Mouse (Mus musculus) hindbrain, postnatal 0 days (tissue): ENCODE results near the gene Rpl3. TPM values are rescaled to one million over a fixed set of nuclear protein-coding genes. Genes with fewer than 3 reads are reported as not detected.

Source experiments
- ATAC-seq: fragments of 200-750 bp; cut with Nextera tagmentation; 2 replicates; pipeline ENCODE4 v1.8.0; 2017; ENCODE audit warnings: mild to moderate bottlenecking, moderate TSS enrichment, moderate library complexity
- DNase-seq: peaks from one replicate; pipeline ENCODE4 v3.0.0-alpha.2; 2015; ENCODE audit warnings: low spot score
- H3K27ac ChIP-seq: fragments of 300-500 bp; sonication (generic); 2 replicates; pipeline ENCODE4 v1.5.1; 2014; ENCODE audit warnings: mild to moderate bottlenecking
- H3K27me3 ChIP-seq: fragments of 300-500 bp; sonication (generic); 2 replicates; pipeline ENCODE4 v1.6.1; 2014; ENCODE audit warnings: low read length, mixed read lengths; ENCODE audit not compliant: insufficient read depth
- H3K36me3 ChIP-seq: fragments of 300-500 bp; sonication (generic); 2 replicates; pipeline ENCODE4 v1.6.1; 2014; ENCODE audit warnings: low read length, mixed read lengths; ENCODE audit not compliant: insufficient read depth
- H3K4me1 ChIP-seq: fragments of 300-500 bp; sonication (generic); 2 replicates; pipeline ENCODE4 v1.6.1; 2014; ENCODE audit warnings: antibody characterized with exemption, low read length, mixed read lengths; ENCODE audit not compliant: insufficient read depth
- H3K4me2 ChIP-seq: fragments of 300-500 bp; sonication (generic); 2 replicates; pipeline ENCODE4 v1.6.1; 2014; ENCODE audit warnings: low read depth, mild to moderate bottlenecking, low read length, moderate library complexity, mixed read lengths
- H3K4me3 ChIP-seq: fragments of 300-500 bp; sonication (generic); 2 replicates; pipeline ENCODE4 v1.5.1; 2014; ENCODE audit warnings: low read length
- H3K9ac ChIP-seq: fragments of 300-500 bp; sonication (generic); replicated peaks from 2 replicates; pipeline ENCODE4 v1.6.1; 2014; ENCODE audit warnings: mild to moderate bottlenecking, low read length, moderate library complexity, mixed read lengths
- H3K9me3 ChIP-seq: fragments of 300-500 bp; sonication (generic); 2 replicates; pipeline ENCODE4 v1.6.1; 2016; ENCODE audit warnings: low read length, mixed read lengths
- CTCF ChIP-seq: IDR thresholded peaks from 2 replicates; pipeline ENCODE4 v1.5.1; 2016; ENCODE audit warnings: antibody characterized with exemption, control low read depth, low read depth
- WGBS: fragments of 180-500 bp; shearing (Covaris S2); extraction: QIAGEN DNeasy Blood & Tissue Kit; methylation state at CpG from one replicate; pipeline ENCODE4 v1.1.7; 2014; 5-methylcytosine and 5-hydroxymethylcytosine counted together
- polyA plus RNA-seq: library from polyadenylated mRNA; unstranded; fragments of >200 nt; fragmentation: Nextera tagmentation; extraction: Ambion mirVana; gene quantifications from 2 replicates; pipeline ENCODE4 v1.2.1, GENCODE M21; 2015
- total RNA-seq: library from RNA; depleted of rRNA; stranded (reverse); fragments of >200 nt; gene quantifications from 2 replicates; pipeline ENCODE4 v1.2.3, GENCODE M21; 2014

The Rpl3 gene
- total and polyA plus RNA-seq, 2 experiments from 2014 or later: 527 to 599 TPM

DNA sequence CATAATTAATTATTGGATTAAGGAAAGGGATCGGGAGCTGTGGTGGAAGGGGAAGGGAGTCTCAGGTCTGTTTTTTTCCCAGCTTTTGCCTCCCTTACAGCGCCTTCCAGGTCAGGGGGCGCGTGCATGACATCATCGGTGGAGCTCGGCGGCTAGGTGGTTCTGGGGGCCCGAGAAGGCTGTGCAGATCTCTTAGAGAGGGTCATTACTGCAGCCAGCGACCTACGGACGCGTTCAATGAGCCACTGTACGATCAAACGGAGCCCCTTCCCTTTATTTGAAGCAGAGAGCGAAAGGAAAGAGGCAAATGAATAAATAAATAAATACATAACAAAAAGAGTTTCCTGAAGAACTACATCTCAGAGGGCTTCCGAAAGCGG lies 937 bp downstream of the Rpl3 start:
- Histone ChIP-seq H3K4me1 (no peaks in the 10 kb centered on the region), H3K36me3 (no peaks in the 10 kb centered on the region), H3K9me3 (no peaks in the 10 kb centered on the region), H3K27ac (peak overlapping the region; percentile 75), H3K27me3 (no peaks in the 10 kb centered on the region), H3K4me2 (peak overlapping the region; percentile 74), H3K4me3 (peak overlapping the region; percentile 65), H3K9ac (peak overlapping the region; percentile 65)
- TF ChIP-seq CTCF: no peak
- ATAC-seq (peak; percentile 41; the same call in 1 of the 2 replicates), DNase-seq (peak; percentile 59)
- 2% methylated on average over 17 of the region's 17 CpGs for WGBS

DNA sequence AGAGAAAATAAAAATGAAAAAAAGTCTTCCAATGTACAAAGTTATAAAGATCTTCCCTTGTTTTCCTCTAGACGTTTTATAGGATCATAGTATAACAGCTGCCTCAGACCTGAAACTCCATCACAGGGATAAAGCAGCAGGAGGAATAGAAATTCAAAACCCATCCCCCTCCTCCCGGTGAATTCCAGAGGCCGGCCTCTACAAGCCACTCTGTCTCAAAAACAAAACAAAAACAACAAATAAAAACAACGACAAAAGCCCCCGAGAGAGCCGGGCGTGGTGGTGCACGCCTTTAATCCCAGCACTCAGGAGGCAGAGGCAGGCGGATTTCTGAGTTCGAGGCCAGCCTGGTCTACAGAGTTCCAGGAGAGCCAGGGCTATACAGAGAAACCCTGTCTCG lies 1.5 kb downstream of the Rpl3 start:
- Histone ChIP-seq H3K9ac (no peak overlapping the region), H3K27ac (peak overlapping the region; percentile 75; the same call in 1 of the 2 replicates), H3K4me1 (no peaks in the 10 kb centered on the region), H3K27me3 (no peaks in the 10 kb centered on the region), H3K4me3 (no peak overlapping the region), H3K9me3 (no peaks in the 10 kb centered on the region), H3K4me2 (no peak overlapping the region; the same call in 1 of the 2 replicates), H3K36me3 (no peaks in the 10 kb centered on the region)
- ATAC-seq (no peak), DNase-seq (no peak)
- 75% methylated on average over 11 of the region's 11 CpGs for WGBS
- TF ChIP-seq CTCF: no peak

DNA sequence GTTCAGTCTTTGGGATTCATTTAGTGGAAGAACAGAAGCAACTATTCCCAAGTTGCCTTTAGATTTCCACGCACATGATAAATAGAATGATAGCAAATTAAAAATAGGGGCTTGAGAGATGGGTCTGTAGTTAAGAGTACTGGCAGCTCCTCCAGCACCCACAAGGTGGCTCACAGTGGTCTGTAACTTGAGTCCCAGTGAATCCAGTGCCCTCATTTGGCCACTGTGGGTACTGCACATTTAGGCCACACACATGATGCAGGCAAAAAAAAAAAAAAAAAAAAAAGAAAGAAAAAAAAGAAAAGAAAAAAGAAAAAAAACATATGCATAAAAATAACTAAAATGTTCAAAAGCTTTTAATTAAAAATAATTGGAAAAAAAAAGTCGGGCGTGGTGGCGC lies 3.0 kb downstream of the Rpl3 start:
- Histone ChIP-seq H3K4me1 (no peaks in the 10 kb centered on the region), H3K36me3 (no peaks in the 10 kb centered on the region), H3K4me3 (no peak overlapping the region), H3K9ac (no peak overlapping the region), H3K9me3 (no peaks in the 10 kb centered on the region), H3K4me2 (no peak overlapping the region), H3K27me3 (no peaks in the 10 kb centered on the region), H3K27ac (no peak overlapping the region)
- ATAC-seq: no peak
- peak; percentile 97 for DNase-seq
- 35% methylated on average over 4 of the region's 4 CpGs for WGBS
- peak; percentile 91 for TF ChIP-seq CTCF

DNA sequence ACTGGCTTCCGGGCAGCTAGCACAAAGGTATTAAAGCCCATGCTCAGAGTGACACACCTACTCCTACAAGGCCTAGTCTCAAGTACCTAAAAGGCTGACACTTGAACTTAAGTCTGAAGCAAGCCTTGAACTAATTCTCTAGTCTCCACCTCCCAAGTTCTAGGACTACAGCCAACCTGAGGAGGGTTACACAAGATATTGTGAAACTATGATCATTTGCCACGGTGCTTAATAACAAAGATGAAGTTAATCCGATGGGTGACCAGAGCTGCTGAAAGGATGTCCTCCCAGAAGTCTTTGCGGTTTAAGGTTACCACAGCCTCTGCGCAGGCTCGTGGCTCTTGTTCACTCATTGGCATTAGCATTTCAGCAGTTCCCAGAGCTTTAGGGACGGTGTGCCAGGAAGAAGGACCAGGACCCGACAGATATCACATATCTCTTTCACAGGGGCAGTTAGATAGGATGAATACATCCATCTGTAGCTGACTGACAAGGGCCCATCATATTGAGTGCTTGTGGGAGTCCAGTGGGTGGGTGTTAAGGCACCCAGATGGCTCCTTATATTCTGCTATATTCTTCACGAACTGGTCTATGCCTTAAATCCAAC lies 4.2 kb downstream of the Rpl3 start:
- no peak overlapping the region for H3K4me2 ChIP-seq
- H3K9me3 ChIP-seq: no peaks in the 10 kb centered on the region
- TF ChIP-seq CTCF: no peak
- no peak overlapping the region for H3K27ac ChIP-seq
- ATAC-seq (no peak), DNase-seq (no peak)
- H3K27me3 ChIP-seq: no peaks in the 10 kb centered on the region
- H3K4me3 ChIP-seq: no peak overlapping the region
- WGBS: 83% methylated on average over 9 of the region's 9 CpGs
- H3K9ac ChIP-seq: no peak overlapping the region
- H3K4me1 ChIP-seq: no peaks in the 10 kb centered on the region
- no peaks in the 10 kb centered on the region for H3K36me3 ChIP-seq

DNA sequence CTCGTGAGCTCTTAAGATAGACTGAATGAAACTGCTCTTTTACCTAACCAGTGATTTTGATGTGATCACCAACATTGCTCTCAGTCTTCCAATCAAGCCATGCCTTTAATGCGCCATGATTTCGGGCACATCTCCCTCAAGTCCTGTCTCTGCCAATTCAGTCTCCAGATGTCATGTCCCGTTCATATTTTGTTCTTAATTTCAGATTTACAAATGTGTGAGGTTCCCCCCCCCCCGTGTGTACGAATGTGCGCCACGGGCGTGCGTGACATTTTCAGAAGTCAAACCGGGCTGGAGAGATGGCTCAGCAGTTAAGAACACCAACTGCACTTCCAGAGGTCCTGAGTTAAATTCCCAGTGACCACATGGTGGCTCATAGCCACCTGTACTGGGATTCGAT lies 7.9 kb downstream of the Rpl3 start:
- no peaks in the 10 kb centered on the region for H3K9me3 ChIP-seq
- ATAC-seq (peak; percentile 2), DNase-seq (peak; percentile 60)
- H3K36me3 ChIP-seq: peaks cover 25% of the 10 kb centered on the region
- TF ChIP-seq CTCF: no peak
- WGBS: under 1% methylated on average over 12 of the region's 12 CpGs
- peak overlapping the region; percentile 98 for H3K27ac ChIP-seq
- peak overlapping the region; percentile 80 for H3K9ac ChIP-seq
- H3K4me1 ChIP-seq: peaks cover 11% of the 10 kb centered on the region
- peak overlapping the region; percentile 80 for H3K4me2 ChIP-seq
- H3K27me3 ChIP-seq: no peaks in the 10 kb centered on the region
- peak overlapping the region; percentile 79 for H3K4me3 ChIP-seq

DNA sequence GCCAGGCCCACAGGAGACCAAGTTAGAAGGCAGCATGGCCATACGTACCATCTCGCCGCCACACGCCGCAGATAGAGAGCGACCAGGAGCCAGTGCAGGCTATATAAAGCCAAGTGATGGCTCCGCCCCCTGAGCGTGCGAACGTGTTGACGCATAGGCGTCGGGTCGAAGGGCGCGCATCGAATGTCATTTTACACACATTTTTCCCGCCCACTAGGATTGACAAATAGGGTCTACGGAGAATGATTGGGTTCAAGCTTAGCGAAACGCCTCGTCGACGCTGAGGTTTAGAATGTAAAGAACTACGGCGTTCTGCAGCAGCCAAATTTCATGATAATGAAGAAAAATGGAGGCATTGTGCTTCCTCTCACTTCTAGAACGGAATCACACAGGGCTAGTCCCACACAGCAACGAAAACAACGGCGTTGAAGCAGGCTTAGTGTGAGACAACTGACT lies 8.4 kb downstream of the Rpl3 start:
- peak overlapping the region; percentile 80 for H3K4me2 ChIP-seq
- H3K9ac ChIP-seq: peak overlapping the region; percentile 80
- DNase-seq: peak; percentile 100
- WGBS: under 1% methylated on average over 30 of the region's 30 CpGs
- peak overlapping the region; percentile 79 for H3K4me3 ChIP-seq
- H3K36me3 ChIP-seq: peaks cover 29% of the 10 kb centered on the region
- TF ChIP-seq CTCF: peak; percentile 56
- H3K27me3 ChIP-seq: no peaks in the 10 kb centered on the region
- H3K9me3 ChIP-seq: no peaks in the 10 kb centered on the region
- H3K27ac ChIP-seq: peak overlapping the region; percentile 98
- ATAC-seq: peak; percentile 96
- H3K4me1 ChIP-seq: peaks cover 11% of the 10 kb centered on the region

DNA sequence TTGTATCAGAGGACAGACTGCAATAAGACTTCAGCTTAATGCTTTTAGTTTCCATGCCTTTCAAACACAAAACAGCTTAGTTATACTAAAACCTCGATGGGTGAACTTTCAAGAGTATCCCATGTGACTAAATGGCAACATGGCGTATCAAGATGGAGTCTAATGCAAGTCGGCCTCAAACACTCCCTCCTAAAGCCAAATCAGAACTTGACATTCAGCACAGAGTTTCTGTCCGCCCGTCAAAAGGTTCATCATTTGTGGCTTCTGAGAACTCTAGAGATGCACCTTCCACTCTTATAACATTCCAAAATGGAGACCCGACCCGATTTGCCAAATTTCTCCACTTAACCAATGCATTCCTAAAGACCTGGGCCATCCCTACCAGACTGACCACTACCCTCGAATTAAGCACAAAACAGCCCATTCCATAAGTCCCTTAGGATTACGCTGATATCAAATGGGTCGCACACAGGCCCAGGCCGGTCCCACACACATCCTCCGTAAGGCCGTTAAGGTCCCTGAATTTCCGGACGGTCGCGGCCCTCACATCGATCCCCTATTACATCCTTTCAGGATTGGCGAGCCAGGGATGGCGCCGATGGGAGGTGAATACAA lies 8.9 kb downstream of the Rpl3 start:
- H3K36me3 ChIP-seq: peaks cover 34% of the 10 kb centered on the region
- peak overlapping the region; percentile 80 for H3K4me2 ChIP-seq
- peak overlapping the region; percentile 98 for H3K27ac ChIP-seq
- WGBS: 1% methylated on average over 21 of the region's 21 CpGs
- DNase-seq (peak; percentile 47), ATAC-seq (peak; percentile 50)
- no peaks in the 10 kb centered on the region for H3K27me3 ChIP-seq
- no peaks in the 10 kb centered on the region for H3K9me3 ChIP-seq
- H3K9ac ChIP-seq: peak overlapping the region; percentile 80
- TF ChIP-seq CTCF: no peak
- H3K4me1 ChIP-seq: peaks cover 11% of the 10 kb centered on the region
- peak overlapping the region; percentile 79 for H3K4me3 ChIP-seq
